In genomic region chr9:71621968-71622367, GRCm38 (mm10) we compare ENCODE assay signal across 23 mouse cellular contexts. TPM values are rescaled to one million over a fixed set of nuclear protein-coding genes. Genes with fewer than 3 reads are reported as not detected.
DNase-seq lines count a peak whose midpoint lies in the region; ATAC-seq and TF ChIP-seq lines count a peak whose summit lies in the region.
"Had no signal": no experiment of that assay in that cellular context is flagged by ENCODE, and none has a peak within 500 bp of the region (broad histone marks: within the 10 kb centered on the region; RNA-seq: fewer than 3 reads in every experiment).

No protein-coding gene starts in this region.

- H3K27me3 ChIP-seq in heart, embryonic 11.5 days (ENCODE audit: control insufficient read depth, insufficient read depth, low read length): no peaks in the 10 kb centered on the region
- no peaks in the 10 kb centered on the region for H3K27me3 ChIP-seq in heart, embryonic 15.5 days
- no peaks in the 10 kb centered on the region for H3K27me3 ChIP-seq in heart, adult 2 months (ENCODE audit: control insufficient read depth, insufficient read depth, low read length)
- H3K27me3 ChIP-seq in kidney, embryonic 15.5 days: no peaks in the 10 kb centered on the region
- no peaks in the 10 kb centered on the region for H3K27me3 ChIP-seq in kidney, embryonic 14.5 days (ENCODE audit: control insufficient read depth, insufficient read depth, low read length)
- no peaks in the 10 kb centered on the region for H3K27me3 ChIP-seq in testis, adult 2 months (ENCODE audit: control insufficient read depth, insufficient read depth, low read length)
- H3K27me3 ChIP-seq: embryonic facial prominence, embryonic 15.5 days; intestine, embryonic 15.5 days had no signal

- no peak for TF ChIP-seq POLR2A in heart, adult 2 months (IDR thresholded peaks at IDR 0.05; ENCODE audit: insufficient read depth, low read depth, low read length)
- TF ChIP-seq POLR2A in testis, adult 2 months (IDR thresholded peaks at IDR 0.05; ENCODE audit: control insufficient read depth, low read depth, low read length): no peak

- H3K4me2 ChIP-seq in heart, embryonic 11.5 days: no peak overlapping the region
- no peak overlapping the region for H3K4me2 ChIP-seq in heart, embryonic 15.5 days
- H3K4me2 ChIP-seq in kidney, embryonic 15.5 days: no peak overlapping the region
- H3K4me2 ChIP-seq in kidney, embryonic 14.5 days (replicated peaks; ENCODE audit: low read depth, low read length): no peak overlapping the region
- H3K4me2 ChIP-seq: embryonic facial prominence, embryonic 15.5 days; hindbrain, embryonic 14.5 days; intestine, embryonic 15.5 days had no signal

- 48% methylated on average over 4 of the region's 4 CpGs for WGBS in heart, embryonic 11.5 days (ENCODE audit: insufficient replicate concordance)
- 40% methylated on average over 4 of the region's 4 CpGs for WGBS in heart, embryonic 15.5 days
- 65% methylated on average over 4 of the region's 4 CpGs for WGBS in heart, adult 2 months
- 76% methylated on average over 4 of the region's 4 CpGs for WGBS in kidney, embryonic 15.5 days
- 75% methylated on average over 4 of the region's 4 CpGs for WGBS in kidney, embryonic 14.5 days

- H3K9me3 ChIP-seq in heart, embryonic 11.5 days (replicated peaks; ENCODE audit: control insufficient read depth, low read length): no peaks in the 10 kb centered on the region
- H3K9me3 ChIP-seq in heart, embryonic 15.5 days (replicated peaks): no peaks in the 10 kb centered on the region
- no peaks in the 10 kb centered on the region for H3K9me3 ChIP-seq in kidney, embryonic 15.5 days (replicated peaks)
- no peaks in the 10 kb centered on the region for H3K9me3 ChIP-seq in kidney, embryonic 14.5 days (ENCODE audit: control insufficient read depth, low read length)
- H3K9me3 ChIP-seq: embryonic facial prominence, embryonic 15.5 days; forebrain, embryonic 10.5 days; hindbrain, embryonic 10.5 days; intestine, embryonic 15.5 days had no signal

- intact Hi-C loops in heart, adult 2 months (cut with DNase I): loop anchor here (5.0 to 10.0 kb wide), 2 partner anchors 407 to 495 kb away; partner anchors contain the start of gene Aldh1a2

- H3K4me3 ChIP-seq in heart, embryonic 11.5 days (ENCODE audit: low read depth, low read length): no peak overlapping the region
- no peak overlapping the region for H3K4me3 ChIP-seq in heart, embryonic 15.5 days
- H3K4me3 ChIP-seq in heart, adult 2 months: no peak overlapping the region
- H3K4me3 ChIP-seq in kidney, embryonic 15.5 days (replicated peaks): no peak overlapping the region
- no peak overlapping the region for H3K4me3 ChIP-seq in kidney, embryonic 14.5 days (ENCODE audit: low read length)
- H3K4me3 ChIP-seq in testis, adult 2 months (ENCODE audit: control insufficient read depth, low read depth, low read length): no peak overlapping the region
- H3K4me3 ChIP-seq: embryonic facial prominence, embryonic 15.5 days; erythroblast, embryonic 14.5 days; forebrain, embryonic 10.5 days; gastrocnemius, adult 2 months; hindbrain, embryonic 10.5 days; intestine, embryonic 15.5 days had no signal

- peaks cover 21% of the 10 kb centered on the region for H3K4me1 ChIP-seq in heart, embryonic 11.5 days (ENCODE audit: control insufficient read depth, insufficient read depth, low read length)
- peaks cover 28% of the 10 kb centered on the region for H3K4me1 ChIP-seq in heart, embryonic 15.5 days (replicated peaks)
- peaks cover 6% of the 10 kb centered on the region for H3K4me1 ChIP-seq in heart, adult 2 months (ENCODE audit: control insufficient read depth, insufficient read depth, low read length)
- H3K4me1 ChIP-seq in kidney, embryonic 15.5 days: peaks cover 34% of the 10 kb centered on the region
- 0 out of 2 replicates have a peak, but pooled peaks cover 8% of the 10 kb centered on the region for H3K4me1 ChIP-seq in kidney, embryonic 14.5 days (ENCODE audit: control insufficient read depth, insufficient read depth, low read length)
- peaks cover 4% of the 10 kb centered on the region for H3K4me1 ChIP-seq in testis, adult 2 months (ENCODE audit: control insufficient read depth, insufficient read depth, low read length)

- no peak overlapping the region for H3K9ac ChIP-seq in heart, embryonic 11.5 days (ENCODE audit: low read depth, low read length)
- H3K9ac ChIP-seq in heart, embryonic 15.5 days: no peak overlapping the region
- H3K9ac ChIP-seq in heart, adult 2 months (ENCODE audit: low read depth, low read length): no peak overlapping the region
- H3K9ac ChIP-seq in kidney, embryonic 15.5 days: no peak overlapping the region
- H3K9ac ChIP-seq in kidney, embryonic 14.5 days (ENCODE audit: low read depth, low read length): no peak overlapping the region
- H3K9ac ChIP-seq: embryonic facial prominence, embryonic 15.5 days; hindbrain, embryonic 14.5 days; intestine, embryonic 15.5 days had no signal

- TF ChIP-seq EP300 in heart, adult 2 months (IDR thresholded peaks at IDR 0.05; ENCODE audit: insufficient read depth, low read depth, low read length): no peak

- TF ChIP-seq CTCF in heart, adult 2 months (IDR thresholded peaks at IDR 0.05): no peak
- TF ChIP-seq CTCF in testis, adult 2 months (IDR thresholded peaks at IDR 0.05; ENCODE audit: control insufficient read depth, insufficient read depth, insufficient replicate concordance, low read depth, low read length): no peak

- no peaks in the 10 kb centered on the region for H3K79me2 ChIP-seq in heart, adult 2 months (replicated peaks; ENCODE audit: control insufficient read depth, insufficient read depth, low read length)

- no peak for DNase-seq in heart, adult 18-20 months
- no peak for DNase-seq in heart, adult 2 months
- no peak for DNase-seq in testis, postnatal 14 days (ENCODE audit: low spot score)
- DNase-seq: cerebellum, adult 11 months; cerebellum, adult 8-10 months; cerebellum, postnatal 14 days; embryo, embryonic 11 days; gastrocnemius, adult 2 months; gastrocnemius, postnatal 25 days had no signal

- H3K36me3 ChIP-seq in heart, embryonic 11.5 days (ENCODE audit: control insufficient read depth, insufficient read depth, low read length): no peaks in the 10 kb centered on the region
- H3K36me3 ChIP-seq in heart, embryonic 15.5 days: no peaks in the 10 kb centered on the region
- no peaks in the 10 kb centered on the region for H3K36me3 ChIP-seq in heart, adult 2 months (ENCODE audit: control insufficient read depth, insufficient read depth, low read length)
- peaks cover 3% of the 10 kb centered on the region; the same call in 1 of the 2 replicates for H3K36me3 ChIP-seq in kidney, embryonic 15.5 days
- no peaks in the 10 kb centered on the region for H3K36me3 ChIP-seq in kidney, embryonic 14.5 days (ENCODE audit: control insufficient read depth, insufficient read depth, low read length)
- H3K36me3 ChIP-seq in testis, adult 2 months (ENCODE audit: control insufficient read depth, insufficient read depth, low read length): no peaks in the 10 kb centered on the region
- H3K36me3 ChIP-seq: embryonic facial prominence, embryonic 15.5 days; forebrain, embryonic 10.5 days; hindbrain, embryonic 10.5 days; intestine, embryonic 15.5 days had no signal

- peak overlapping the region; percentile 64; the same call in 1 of the 2 replicates for H3K27ac ChIP-seq in heart, embryonic 11.5 days (ENCODE audit: low read depth, low read length)
- H3K27ac ChIP-seq in heart, embryonic 15.5 days: peak overlapping the region; percentile 79
- no peak overlapping the region for H3K27ac ChIP-seq in heart, adult 2 months
- H3K27ac ChIP-seq in kidney, embryonic 15.5 days: peak overlapping the region; percentile 51; the same call in 1 of the 2 replicates
- H3K27ac ChIP-seq in kidney, embryonic 14.5 days (ENCODE audit: low read depth, low read length): no peak overlapping the region
- peak overlapping the region; percentile 84 for H3K27ac ChIP-seq in testis, adult 2 months (ENCODE audit: control insufficient read depth, insufficient read depth, low read depth, low read length)
- H3K27ac ChIP-seq: embryonic facial prominence, embryonic 15.5 days; forebrain, embryonic 10.5 days; gastrocnemius, adult 2 months; hindbrain, embryonic 10.5 days; hindbrain, embryonic 14.5 days; intestine, embryonic 15.5 days had no signal

- no peak for ATAC-seq in heart, embryonic 11.5 days (replicated peaks; ENCODE audit: insufficient number of reproducible peaks, low FRiP score, low TSS enrichment)
- no peak for ATAC-seq in heart, embryonic 15.5 days (replicated peaks; ENCODE audit: insufficient number of reproducible peaks, insufficient read depth, low FRiP score, low read depth)
- no peak for ATAC-seq in kidney, embryonic 15.5 days (replicated peaks; ENCODE audit: low FRiP score)
- no peak for ATAC-seq in kidney, embryonic 14.5 days (ENCODE audit: low FRiP score, low TSS enrichment)
- ATAC-seq: forebrain, embryonic 14.5 days; intestine, embryonic 15.5 days had no signal

RNA-seq across cellular contexts. Expression of gene Myzap, which starts 29.8 kb away (rescaled TPM):
- 51.3 and 58.0 TPM in 2 replicates for polyA plus RNA-seq in heart, embryonic 11.5 days (2014; fragmentation: Nextera tagmentation; extraction: Ambion mirVana)
- 100 to 1,000 TPM; 408 to 450 TPM for total RNA-seq in heart, adult 18-20 months (2021)
- 121 and 148 TPM in 2 replicates for polyA plus RNA-seq in heart, embryonic 15.5 days (2015; fragmentation: Nextera tagmentation; extraction: Ambion mirVana)
- 100 to 1,000 TPM; 359 to 430 TPM for total RNA-seq in heart, adult 2 months (2021)
- 163 and 284 TPM in 2 replicates for polyA plus RNA-seq in heart, adult 2 months (2012; rRNA removed)
- polyA plus RNA-seq in kidney, embryonic 15.5 days (2015; fragmentation: Nextera tagmentation; extraction: Ambion mirVana): 14.5 and 17.3 TPM in 2 replicates
- polyA plus RNA-seq in kidney, embryonic 14.5 days (2014; fragmentation: Nextera tagmentation; extraction: Ambion mirVana): 18.6 and 18.7 TPM in 2 replicates
- 2.7 and 4.1 TPM in 2 replicates for polyA plus RNA-seq in testis, adult 2 months (2012; rRNA removed)
- total RNA-seq: granulocyte monocyte progenitor cell, adult 5-6 weeks; MEL had no signal
- polyA plus RNA-seq: erythroblast, embryonic 14.5 days had no signal

Comparison
In these comparisons a context has a peak if more than half of its experiments do, and no peak if none do; other contexts are left out.
1. H3K27ac ChIP-seq: peak in heart, embryonic 11.5 days (single experiment), heart, embryonic 15.5 days (single experiment), kidney, embryonic 15.5 days (single experiment) and testis, adult 2 months (single experiment); none in heart, adult 2 months (single experiment) and kidney, embryonic 14.5 days (single experiment).